Mouse (Mus musculus) heart, postnatal 10 days (tissue): Measurements from ENCODE around the gene Wnt3. TPM values are rescaled to one million over a fixed set of nuclear protein-coding genes. Genes with fewer than 3 reads are reported as not detected.

ENCODE experiments used
- DNase-seq, 2 experiments: peaks; one replicate each; pipeline ENCODE4 v3.0.0; 2021
- intact Hi-C: fragments of 180-260 bp; cut with DNase I; formaldehyde crosslinking; loops from one replicate; pipeline ENCODE4 v1.15.1; 2025
- total RNA-seq, 2 experiments: library from RNA; stranded (reverse); gene quantifications; 2 replicates each; pipeline ENCODE4 v1.2.3; 2021

Wnt3 gene
- total RNA-seq, 2 experiments from 2014 or later: not detected

GRCm38 (mm10) chr11:103831766-103832165, 57.8 kb downstream of the Wnt3 start:
- intact Hi-C loops: no loop called here
- no peak for DNase-seq

DNA sequence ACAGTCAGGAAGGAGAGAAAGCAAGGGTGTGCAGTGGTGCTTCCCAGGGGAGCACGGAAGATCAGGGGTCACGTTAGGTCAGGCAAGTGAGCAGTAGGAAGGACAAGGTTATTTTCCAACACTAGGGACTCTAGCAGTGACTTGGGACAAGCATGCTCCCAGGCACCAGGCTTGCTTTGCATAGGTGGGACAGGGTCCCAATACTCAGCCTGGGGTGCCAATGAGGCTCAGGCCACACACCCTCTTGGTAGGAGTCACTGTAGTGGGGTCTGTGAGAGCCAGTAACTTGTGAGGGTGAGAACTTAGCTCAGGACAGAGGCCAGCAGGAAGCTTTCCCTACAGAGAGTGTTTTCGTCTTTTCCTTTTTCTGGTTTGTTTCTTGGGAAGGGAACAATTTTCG, 58.4 kb downstream of the Wnt3 start:
- no peak for DNase-seq
- intact Hi-C loops: no loop called here

DNA sequence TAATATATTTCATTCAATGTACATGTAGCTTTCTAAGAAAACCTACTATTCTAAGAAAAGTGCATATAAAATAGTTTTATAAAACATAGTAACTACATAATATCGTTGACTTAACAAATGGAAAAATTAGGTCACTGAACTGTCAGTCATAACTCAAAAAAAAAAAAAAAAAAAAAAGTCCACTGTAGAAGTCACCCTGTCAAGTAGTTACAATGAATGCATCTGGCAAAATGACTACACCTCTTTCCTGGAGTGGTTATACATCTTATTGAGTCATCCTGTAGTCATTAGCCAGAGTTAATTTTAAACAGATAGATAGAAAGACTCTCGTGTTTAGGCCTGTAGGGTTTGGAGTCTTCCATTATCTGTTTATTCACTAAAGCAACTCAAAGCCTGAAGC, 65.0 kb downstream of the Wnt3 start:
- intact Hi-C loops: no loop called here
- DNase-seq: no peak

DNA sequence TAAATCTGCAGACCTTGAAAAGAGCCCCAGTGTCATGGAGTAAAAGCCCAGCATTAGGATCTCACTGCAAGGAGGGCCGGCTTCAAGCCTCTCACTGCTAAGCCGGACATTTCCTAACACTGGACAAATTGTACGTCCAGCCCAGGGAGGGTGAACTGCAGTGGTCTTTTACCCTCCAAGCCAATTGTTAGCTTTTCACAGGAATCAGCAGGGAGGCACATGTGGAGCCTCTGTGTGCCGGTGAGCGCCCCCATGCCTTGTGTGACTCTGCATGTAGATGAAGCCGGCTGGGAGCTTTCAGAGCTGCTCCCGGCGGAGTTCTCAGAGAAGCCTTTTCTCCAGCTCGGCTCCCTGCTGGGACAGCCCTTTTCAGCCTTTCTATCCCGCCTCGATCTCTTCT, 66.9 kb downstream of the Wnt3 start:
- no peak for DNase-seq
- intact Hi-C loops: no loop called here

DNA sequence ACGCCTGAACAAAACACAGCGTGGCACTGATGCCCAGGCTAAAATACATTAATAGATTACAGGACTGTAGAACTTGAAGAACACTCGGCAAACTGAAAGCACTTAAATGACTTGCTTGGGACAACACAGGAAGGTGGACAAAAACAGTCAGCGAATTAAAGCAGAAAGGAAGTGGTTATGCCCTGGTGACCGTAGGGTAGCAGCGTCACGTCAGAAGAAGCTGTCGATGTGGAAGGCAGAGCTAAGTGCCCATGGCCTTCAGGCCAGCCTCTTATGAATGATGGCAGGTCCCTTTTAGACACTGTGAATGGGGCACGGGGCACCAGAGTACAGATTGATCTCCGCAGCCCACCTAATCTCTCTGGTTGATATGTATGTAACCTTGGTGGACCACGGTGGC, 74.3 kb downstream of the Wnt3 start:
- no peak for DNase-seq
- intact Hi-C loops: no loop called here

GRCm38 (mm10) chr11:103852590-103853283, 78.8 kb downstream of the Wnt3 start:
- no peak for DNase-seq
- intact Hi-C loops: no loop called here

DNA sequence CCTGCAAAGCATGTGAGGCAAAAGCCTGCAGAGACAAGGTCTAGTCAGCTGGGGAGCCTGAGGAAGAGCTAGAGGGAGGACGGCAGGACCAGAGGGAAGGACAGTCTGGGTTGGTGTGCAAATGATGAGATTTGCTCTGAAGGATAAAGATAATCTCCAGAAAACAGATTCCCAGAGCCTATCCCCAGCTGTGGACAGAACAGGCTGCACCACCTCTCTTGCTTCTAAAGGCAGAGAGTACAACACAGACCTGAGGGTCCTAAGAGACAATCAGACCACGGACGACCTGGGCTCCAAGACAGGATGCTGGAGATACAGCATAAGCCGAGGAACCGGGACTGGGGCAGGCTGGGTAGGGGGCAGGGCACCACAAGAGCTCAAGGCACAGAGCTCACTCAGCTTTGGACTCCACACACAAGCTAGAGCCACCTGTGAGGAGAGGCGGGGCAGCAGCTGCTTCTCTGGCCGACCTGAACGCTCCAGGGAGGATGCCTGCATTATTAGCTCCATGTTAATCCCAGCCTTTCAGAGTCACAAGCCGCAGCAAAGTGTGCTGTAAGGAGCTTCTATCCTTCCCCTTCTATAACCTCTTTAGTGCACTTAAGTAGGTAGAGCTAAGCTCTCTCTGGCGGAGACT, 79.5 kb downstream of the Wnt3 start:
- intact Hi-C loops: no loop called here
- DNase-seq: no peak

DNA sequence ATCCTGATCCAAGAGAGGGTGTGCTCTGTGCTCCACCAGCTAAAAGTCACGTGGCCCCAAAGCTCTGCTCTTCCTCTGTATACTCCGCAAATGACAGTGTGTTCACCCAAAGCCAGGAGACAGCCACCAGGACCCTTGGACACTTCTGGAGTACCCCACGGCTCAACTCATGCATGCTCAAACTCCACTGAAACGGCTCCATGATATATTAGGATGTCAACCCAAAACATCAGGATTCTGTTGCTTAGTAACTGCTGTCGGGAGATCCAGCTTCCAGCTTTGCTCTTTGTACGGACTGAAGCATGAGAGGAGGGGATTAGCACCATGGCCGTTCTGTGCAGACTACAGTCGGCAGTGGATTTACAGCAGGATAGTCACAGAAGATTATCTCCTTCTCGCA, 80.3 kb downstream of the Wnt3 start:
- intact Hi-C loops: no loop called here
- no peak for DNase-seq

DNA sequence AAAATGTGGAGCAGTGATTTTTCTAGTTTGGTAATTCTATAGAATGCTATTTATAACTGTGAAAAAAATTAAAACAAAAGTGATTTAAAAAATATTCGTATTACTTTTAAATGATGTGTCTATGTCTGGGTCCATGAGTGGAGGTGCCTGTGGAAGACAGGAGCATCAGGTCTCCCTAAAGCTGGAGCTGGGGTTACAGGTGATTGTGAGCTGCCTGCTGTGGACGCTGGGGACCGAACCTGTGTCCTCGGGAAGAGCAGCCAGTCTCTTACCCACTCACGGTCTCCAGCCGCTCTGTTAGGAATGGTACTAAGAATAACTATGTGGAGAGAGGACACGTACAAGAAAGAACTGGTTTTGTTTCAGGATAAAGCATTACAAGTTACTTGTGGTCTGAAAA, 82.7 kb downstream of the Wnt3 start:
- intact Hi-C loops: no loop called here
- no peak for DNase-seq

DNA sequence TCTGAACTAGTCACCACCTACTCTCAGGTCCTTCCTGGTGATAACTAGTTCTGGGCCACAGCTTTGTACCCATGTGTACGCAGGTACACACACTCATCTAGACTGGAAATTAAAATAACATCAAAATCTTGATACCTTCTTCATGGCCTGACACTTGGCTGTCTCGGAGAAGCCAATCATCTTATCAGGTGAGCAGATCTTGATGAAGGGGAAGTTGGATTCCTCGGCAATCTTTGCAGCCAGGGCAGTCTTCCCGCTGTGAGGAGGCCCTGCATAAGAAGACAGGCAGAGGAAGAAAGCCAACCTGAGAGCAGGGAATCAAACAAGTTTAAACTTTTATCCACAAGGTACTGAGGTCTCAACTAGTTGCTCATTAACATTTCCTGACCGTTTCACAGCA, 84.8 kb downstream of the Wnt3 start:
- intact Hi-C loops: no loop called here
- DNase-seq: no peak

DNA sequence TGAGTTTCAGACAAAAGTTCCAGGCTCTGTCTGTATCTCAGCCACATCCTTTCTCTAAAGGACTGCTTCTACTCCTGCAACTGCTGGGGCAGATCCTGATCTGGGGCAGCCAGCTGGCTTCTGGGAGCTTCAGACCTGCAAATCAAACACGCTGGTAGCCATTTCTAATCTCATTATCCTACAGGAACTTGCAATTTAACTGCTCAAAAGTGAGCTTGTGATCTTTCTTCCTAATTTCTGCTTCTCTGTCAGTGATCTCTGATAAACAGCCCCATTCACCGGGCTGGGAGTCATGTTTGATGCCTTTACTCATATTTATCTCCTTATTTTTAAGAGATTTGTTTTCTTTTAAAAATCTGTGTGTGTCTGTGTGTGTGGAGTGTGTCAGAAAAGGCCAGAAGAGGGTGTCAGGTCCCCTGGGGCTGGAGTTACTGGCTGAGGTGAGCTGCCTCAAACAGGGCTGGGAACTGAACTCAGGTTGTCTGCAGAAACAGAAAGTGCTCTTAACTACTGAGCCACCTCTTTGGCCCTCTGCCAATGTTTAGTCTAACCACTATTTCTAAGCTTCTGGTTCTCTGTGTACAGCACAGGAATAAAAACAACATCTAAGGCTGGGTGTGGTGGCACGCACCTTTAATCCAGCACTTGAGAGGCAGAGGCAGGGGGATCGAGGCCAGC, 86.1 kb downstream of the Wnt3 start:
- intact Hi-C loops: no loop called here

DNA sequence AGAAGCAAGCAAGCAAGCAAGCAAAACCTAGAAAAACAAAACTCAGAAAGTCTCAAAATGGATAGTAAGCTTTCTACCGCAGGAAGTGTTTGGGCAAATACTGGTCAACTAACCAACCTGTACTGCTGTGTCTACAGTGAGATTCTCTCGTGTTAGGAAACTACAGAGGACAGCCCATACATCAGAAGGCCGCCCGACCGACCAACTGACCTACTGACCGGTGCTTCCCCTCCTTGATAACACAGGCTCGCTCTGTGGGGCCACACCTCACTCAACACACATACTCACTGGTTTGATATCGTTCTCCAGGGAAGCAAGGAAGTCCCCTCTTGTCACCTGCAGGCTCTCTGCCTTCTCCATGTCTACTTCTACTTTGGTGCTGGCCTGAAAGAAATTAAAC, 89.0 kb downstream of the Wnt3 start:
- no peak for DNase-seq
- intact Hi-C loops: no loop called here

More for the DNA sequence above, 86.1 kb downstream of the Wnt3 start:
- DNase-seq: no peak

- no peak for DNase-seq
- intact Hi-C loops: no loop called here
Measured at GRCm38 (mm10) chr11:103864486-103864885, 90.5 kb downstream of the Wnt3 start.

GRCm38 (mm10) chr11:103865346-103865745, 91.4 kb downstream of the Wnt3 start:
- intact Hi-C loops: no loop called here
- DNase-seq: no peak

Other genes with a start within 250 kb of the Wnt3 start
- gene Gm884, start 153.0 kb upstream of the Wnt3 start, total RNA-seq: not detected
- gene Lyzl6, start 135.3 kb upstream of the Wnt3 start, total RNA-seq: not detected
- not detected for gene Rprml, start 124.6 kb upstream of the Wnt3 start, total RNA-seq
- 10 to 100 TPM; 55.5 to 57.3 TPM for gene Gosr2, start 76.3 kb upstream of the Wnt3 start, total RNA-seq
- 1 to 10 TPM in 1 of 2 experiments, under 1 TPM in 1; 0.82 to 1.1 TPM for gene Wnt9b, start 24.3 kb upstream of the Wnt3 start, total RNA-seq
- 10 to 100 TPM; 36.8 to 39.9 TPM for gene Nsf, start 179.9 kb downstream of the Wnt3 start, total RNA-seq
- gene Arf2, start 192.6 kb downstream of the Wnt3 start, total RNA-seq: 10 to 100 TPM; 60.3 to 62.3 TPM